Mouse (Mus musculus): Measurements from ENCODE around the gene Stx1b. TPM values are rescaled to one million over a fixed set of nuclear protein-coding genes. Genes with fewer than 3 reads are reported as not detected.
A peak's percentile ranks its signal among the peaks of the same experiment; 100 is the strongest.

Gene Stx1b
- polyA plus RNA-seq (2014; fragmentation: Nextera tagmentation; extraction: Ambion mirVana), result 11.1 and 13.0 TPM in 2 replicates

- H3K9ac ChIP-seq (ENCODE audit: low read length), result peak within 1 kb of the TSS; percentile 75
- H3K4me3 ChIP-seq (ENCODE audit: low read depth, low read length), result peak within 1 kb of the TSS; percentile 53
- peak within 1 kb of the TSS; percentile 57 for H3K4me2 ChIP-seq (ENCODE audit: low read depth, low read length, severe bottlenecking)
- ATAC-seq (replicated peaks; ENCODE audit: low FRiP score) (peak; percentile 80), DNase-seq (ENCODE audit: low spot score) (peak; percentile 88)
- no peaks in the 10 kb centered on the region for H3K9me3 ChIP-seq (ENCODE audit: control insufficient read depth, low read length)
- peak within 1 kb of the TSS; percentile 4; the same call in 1 of the 2 replicates for H3K27ac ChIP-seq (ENCODE audit: low read depth, low read length)
- no peaks in the 10 kb centered on the region for H3K36me3 ChIP-seq (ENCODE audit: control insufficient read depth, insufficient read depth, low read length)
- H3K4me1 ChIP-seq (replicated peaks; ENCODE audit: control insufficient read depth, insufficient read depth, low read length), result peaks cover 2% of the 10 kb centered on the region; the same call in 1 of the 2 replicates
- no peaks in the 10 kb centered on the region for H3K27me3 ChIP-seq (ENCODE audit: control insufficient read depth, insufficient read depth, low read length)
- WGBS, result 2% methylated on average over 35 of the region's 38 CpGs
Observed at GRCm38 (mm10) chr7:127824176-127824871, at the start of gene Stx1b, which contains the start of gene Stx4a. TSS of gene Stx1b (minus strand) at chr7:127824549. TSS of gene Stx4a (plus strand) at chr7:127824294.

- Histone ChIP-seq H3K4me3 (ENCODE audit: low read depth, low read length) (no peak overlapping the region), H3K4me2 (ENCODE audit: low read depth, low read length, severe bottlenecking) (no peak overlapping the region), H3K9me3 (ENCODE audit: control insufficient read depth, low read length) (no peaks in the 10 kb centered on the region), H3K4me1 (replicated peaks; ENCODE audit: control insufficient read depth, insufficient read depth, low read length) (peaks cover 7% of the 10 kb centered on the region; the same call in 1 of the 2 replicates), H3K27me3 (ENCODE audit: control insufficient read depth, insufficient read depth, low read length) (no peaks in the 10 kb centered on the region), H3K36me3 (ENCODE audit: control insufficient read depth, insufficient read depth, low read length) (peaks cover 11% of the 10 kb centered on the region; the same call in 1 of the 2 replicates), H3K9ac (ENCODE audit: low read length) (no peak overlapping the region), H3K27ac (ENCODE audit: low read depth, low read length) (no peak overlapping the region)
- no peak for DNase-seq (ENCODE audit: low spot score)
- WGBS, result 87% methylated on average over 5 of the region's 5 CpGs
- no peak for ATAC-seq (replicated peaks; ENCODE audit: low FRiP score)
Observed at GRCm38 (mm10) chr7:127870136-127870821, 45.9 kb upstream of the Stx1b start.

GRCm38 (mm10) chr7:127869149-127869810 is 44.9 kb upstream of the Stx1b start:
- H3K9me3 ChIP-seq (ENCODE audit: control insufficient read depth, low read length), result no peaks in the 10 kb centered on the region
- no peak overlapping the region for H3K4me2 ChIP-seq (ENCODE audit: low read depth, low read length, severe bottlenecking)
- no peak for DNase-seq (ENCODE audit: low spot score)
- WGBS, result 78% methylated on average over 3 of the region's 3 CpGs
- H3K27me3 ChIP-seq (ENCODE audit: control insufficient read depth, insufficient read depth, low read length), result no peaks in the 10 kb centered on the region
- peaks cover 4% of the 10 kb centered on the region; the same call in 1 of the 2 replicates for H3K4me1 ChIP-seq (replicated peaks; ENCODE audit: control insufficient read depth, insufficient read depth, low read length)
- no peak overlapping the region for H3K9ac ChIP-seq (ENCODE audit: low read length)
- no peak overlapping the region for H3K27ac ChIP-seq (ENCODE audit: low read depth, low read length)
- ATAC-seq (replicated peaks; ENCODE audit: low FRiP score), result no peak
- H3K4me3 ChIP-seq (ENCODE audit: low read depth, low read length), result no peak overlapping the region
- peaks cover 11% of the 10 kb centered on the region; the same call in 1 of the 2 replicates for H3K36me3 ChIP-seq (ENCODE audit: control insufficient read depth, insufficient read depth, low read length)

DNA sequence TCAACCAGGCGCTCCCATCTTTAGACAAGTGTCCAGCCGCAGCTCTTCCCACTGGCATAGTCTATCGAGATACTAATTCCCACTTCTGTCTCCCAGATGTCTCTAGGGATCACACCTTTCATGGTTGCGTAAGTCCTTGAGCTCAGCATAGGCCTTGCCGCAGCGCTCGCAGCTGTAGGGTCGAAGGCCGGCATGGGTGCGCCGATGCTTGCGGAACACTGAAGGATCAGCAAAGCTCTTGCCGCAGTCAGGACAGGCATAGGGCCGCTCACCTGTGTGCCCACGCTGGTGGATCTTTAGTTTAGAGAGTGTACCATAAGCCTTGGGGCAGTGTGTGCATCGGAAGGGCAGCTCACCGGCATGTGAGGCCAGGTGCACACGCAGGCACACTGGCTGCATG is 43.3 kb upstream of the Stx1b start:
- 96% methylated on average over 18 of the region's 18 CpGs for WGBS
- Histone ChIP-seq H3K4me1 (replicated peaks; ENCODE audit: control insufficient read depth, insufficient read depth, low read length) (no peaks in the 10 kb centered on the region), H3K27ac (ENCODE audit: low read depth, low read length) (no peak overlapping the region), H3K4me2 (ENCODE audit: low read depth, low read length, severe bottlenecking) (no peak overlapping the region), H3K9ac (ENCODE audit: low read length) (no peak overlapping the region), H3K4me3 (ENCODE audit: low read depth, low read length) (no peak overlapping the region), H3K27me3 (ENCODE audit: control insufficient read depth, insufficient read depth, low read length) (no peaks in the 10 kb centered on the region), H3K9me3 (ENCODE audit: control insufficient read depth, low read length) (no peaks in the 10 kb centered on the region), H3K36me3 (ENCODE audit: control insufficient read depth, insufficient read depth, low read length) (peaks cover 11% of the 10 kb centered on the region; the same call in 1 of the 2 replicates)
- ATAC-seq (replicated peaks; ENCODE audit: low FRiP score) (no peak), DNase-seq (ENCODE audit: low spot score) (no peak)

- Histone ChIP-seq H3K27me3 (ENCODE audit: control insufficient read depth, insufficient read depth, low read length) (no peaks in the 10 kb centered on the region), H3K36me3 (ENCODE audit: control insufficient read depth, insufficient read depth, low read length) (peaks cover 11% of the 10 kb centered on the region; the same call in 1 of the 2 replicates), H3K27ac (ENCODE audit: low read depth, low read length) (no peak overlapping the region), H3K4me3 (ENCODE audit: low read depth, low read length) (no peak overlapping the region), H3K4me2 (ENCODE audit: low read depth, low read length, severe bottlenecking) (no peak overlapping the region), H3K4me1 (replicated peaks; ENCODE audit: control insufficient read depth, insufficient read depth, low read length) (no peaks in the 10 kb centered on the region), H3K9ac (ENCODE audit: low read length) (no peak overlapping the region), H3K9me3 (ENCODE audit: control insufficient read depth, low read length) (no peaks in the 10 kb centered on the region)
- DNase-seq (ENCODE audit: low spot score) (no peak), ATAC-seq (replicated peaks; ENCODE audit: low FRiP score) (no peak)
- 91% methylated on average over 12 of the region's 12 CpGs for WGBS
Observed at GRCm38 (mm10) chr7:127866434-127866833, 42.1 kb upstream of the Stx1b start.

DNA sequence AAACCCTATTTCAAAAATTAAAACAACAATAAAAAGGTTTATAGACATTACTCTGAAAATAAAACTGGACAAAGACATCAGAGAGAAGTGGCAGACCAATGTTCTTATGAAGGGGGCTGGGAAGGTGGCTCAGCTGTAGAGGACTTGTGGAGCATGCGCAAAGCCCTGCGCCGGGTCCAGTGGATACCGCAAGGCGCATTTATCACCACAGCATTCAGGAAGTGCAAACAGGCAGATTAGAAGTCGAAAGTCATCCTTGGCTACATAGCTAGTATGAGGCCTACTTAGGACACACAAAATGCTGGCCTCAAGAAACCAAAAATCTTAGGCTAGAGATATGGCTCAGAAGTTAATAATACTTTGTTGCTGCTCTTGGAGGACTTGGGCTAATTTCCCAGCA is 33.9 kb upstream of the Stx1b start:
- no peak overlapping the region for H3K9ac ChIP-seq (ENCODE audit: low read length)
- no peak overlapping the region for H3K4me3 ChIP-seq (ENCODE audit: low read depth, low read length)
- 94% methylated on average over 6 of the region's 6 CpGs for WGBS
- DNase-seq (ENCODE audit: low spot score) (no peak), ATAC-seq (replicated peaks; ENCODE audit: low FRiP score) (no peak)
- H3K4me1 ChIP-seq (replicated peaks; ENCODE audit: control insufficient read depth, insufficient read depth, low read length), result no peaks in the 10 kb centered on the region
- no peaks in the 10 kb centered on the region for H3K27me3 ChIP-seq (ENCODE audit: control insufficient read depth, insufficient read depth, low read length)
- no peak overlapping the region for H3K27ac ChIP-seq (ENCODE audit: low read depth, low read length)
- no peaks in the 10 kb centered on the region for H3K36me3 ChIP-seq (ENCODE audit: control insufficient read depth, insufficient read depth, low read length)
- H3K4me2 ChIP-seq (ENCODE audit: low read depth, low read length, severe bottlenecking), result no peak overlapping the region
- H3K9me3 ChIP-seq (ENCODE audit: control insufficient read depth, low read length), result no peaks in the 10 kb centered on the region

GRCm38 (mm10) chr7:127850906-127851305 is 26.6 kb upstream of the Stx1b start:
- H3K27ac ChIP-seq (ENCODE audit: low read depth, low read length), result no peak overlapping the region
- DNase-seq (ENCODE audit: low spot score) (no peak), ATAC-seq (replicated peaks; ENCODE audit: low FRiP score) (no peak)
- H3K9me3 ChIP-seq (ENCODE audit: control insufficient read depth, low read length), result no peaks in the 10 kb centered on the region
- no peak overlapping the region for H3K4me2 ChIP-seq (ENCODE audit: low read depth, low read length, severe bottlenecking)
- H3K9ac ChIP-seq (ENCODE audit: low read length), result no peak overlapping the region
- no peaks in the 10 kb centered on the region for H3K4me1 ChIP-seq (replicated peaks; ENCODE audit: control insufficient read depth, insufficient read depth, low read length)
- H3K36me3 ChIP-seq (ENCODE audit: control insufficient read depth, insufficient read depth, low read length), result no peaks in the 10 kb centered on the region
- 79% methylated on average over 5 of the region's 5 CpGs for WGBS
- H3K4me3 ChIP-seq (ENCODE audit: low read depth, low read length), result no peak overlapping the region
- no peaks in the 10 kb centered on the region for H3K27me3 ChIP-seq (ENCODE audit: control insufficient read depth, insufficient read depth, low read length)

GRCm38 (mm10) chr7:127849973-127850875 is 25.9 kb upstream of the Stx1b start:
- no peaks in the 10 kb centered on the region for H3K36me3 ChIP-seq (ENCODE audit: control insufficient read depth, insufficient read depth, low read length)
- no peaks in the 10 kb centered on the region for H3K9me3 ChIP-seq (ENCODE audit: control insufficient read depth, low read length)
- H3K27ac ChIP-seq (ENCODE audit: low read depth, low read length), result no peak overlapping the region
- 86% methylated on average over 6 of the region's 6 CpGs for WGBS
- H3K9ac ChIP-seq (ENCODE audit: low read length), result no peak overlapping the region
- no peak overlapping the region for H3K4me3 ChIP-seq (ENCODE audit: low read depth, low read length)
- no peaks in the 10 kb centered on the region for H3K4me1 ChIP-seq (replicated peaks; ENCODE audit: control insufficient read depth, insufficient read depth, low read length)
- no peaks in the 10 kb centered on the region for H3K27me3 ChIP-seq (ENCODE audit: control insufficient read depth, insufficient read depth, low read length)
- ATAC-seq (replicated peaks; ENCODE audit: low FRiP score) (no peak), DNase-seq (ENCODE audit: low spot score) (no peak)
- H3K4me2 ChIP-seq (ENCODE audit: low read depth, low read length, severe bottlenecking), result no peak overlapping the region
